Mouse (Mus musculus) hindbrain, embryonic 16.5 days (tissue): ENCODE results near the gene Olfml1. TPM values are rescaled to one million over a fixed set of nuclear protein-coding genes. Genes with fewer than 3 reads are reported as not detected.

Source experiments
- ATAC-seq: fragments of 200-750 bp; cut with Nextera tagmentation; 2 replicates; pipeline ENCODE4 v1.8.0; 2017; ENCODE audit warnings: moderate TSS enrichment, moderate library complexity
- H3K27ac ChIP-seq: fragments of 300-500 bp; sonication (generic); 2 replicates; pipeline ENCODE4 v1.5.1; 2014; ENCODE audit warnings: low read depth, mild to moderate bottlenecking, control low read depth, low read length, moderate library complexity
- H3K27me3 ChIP-seq: fragments of 300-500 bp; sonication (generic); replicated peaks from 2 replicates; pipeline ENCODE4 v1.6.1; 2014; ENCODE audit warnings: low read length; ENCODE audit not compliant: control insufficient read depth, insufficient read depth
- H3K36me3 ChIP-seq: fragments of 300-500 bp; sonication (generic); 2 replicates; pipeline ENCODE4 v1.6.1; 2014; ENCODE audit warnings: mild to moderate bottlenecking, low read length, moderate library complexity, mixed read lengths; ENCODE audit not compliant: control insufficient read depth, insufficient read depth
- H3K4me1 ChIP-seq: fragments of 300-500 bp; sonication (generic); 2 replicates; pipeline ENCODE4 v1.6.1; 2014; ENCODE audit warnings: low read depth, low read length; ENCODE audit not compliant: control insufficient read depth, insufficient read depth
- H3K4me2 ChIP-seq: fragments of 300-500 bp; sonication (generic); 2 replicates; pipeline ENCODE4 v1.6.1; 2014; ENCODE audit warnings: mild to moderate bottlenecking, low read length, control low read depth, moderate library complexity
- H3K4me3 ChIP-seq: fragments of 300-500 bp; sonication (generic); 2 replicates; pipeline ENCODE4 v1.5.1; 2014; ENCODE audit warnings: mild to moderate bottlenecking, low read length, control low read depth, moderate library complexity
- H3K9ac ChIP-seq: fragments of 300-500 bp; sonication (generic); 2 replicates; pipeline ENCODE4 v1.6.1; 2014; ENCODE audit warnings: low read depth, mild to moderate bottlenecking, control low read depth, low read length, moderate library complexity
- H3K9me3 ChIP-seq: fragments of 300-500 bp; sonication (generic); 2 replicates; pipeline ENCODE4 v1.6.1; 2014; ENCODE audit warnings: mild to moderate bottlenecking, low read length, moderate library complexity; ENCODE audit not compliant: control insufficient read depth
- WGBS: fragments of 180-500 bp; shearing (Covaris S2); extraction: QIAGEN DNeasy Blood & Tissue Kit; methylation state at CpG from one replicate; pipeline ENCODE4 v1.1.7; 2014; 5-methylcytosine and 5-hydroxymethylcytosine counted together
- polyA plus RNA-seq: library from polyadenylated mRNA; unstranded; fragments of >200 nt; fragmentation: Nextera tagmentation; extraction: Ambion mirVana; gene quantifications from 2 replicates; pipeline ENCODE4 v1.2.1, GENCODE M21; 2015

The Olfml1 gene
- polyA plus RNA-seq, 1 experiment from 2014 or later, result 4.8 TPM

GRCm38 (mm10) chr7:107574276-107574675 lies 7.0 kb downstream of the Olfml1 start:
- H3K4me1 ChIP-seq, result no peaks in the 10 kb centered on the region
- no peak overlapping the region for H3K4me3 ChIP-seq
- ATAC-seq, result no peak
- H3K27me3 ChIP-seq, result no peaks in the 10 kb centered on the region
- no peak overlapping the region for H3K27ac ChIP-seq
- no peaks in the 10 kb centered on the region for H3K36me3 ChIP-seq
- WGBS, result 77% methylated on average over 3 of the region's 3 CpGs
- no peak overlapping the region for H3K4me2 ChIP-seq
- no peaks in the 10 kb centered on the region for H3K9me3 ChIP-seq
- no peak overlapping the region for H3K9ac ChIP-seq

GRCm38 (mm10) chr7:107592641-107593040 lies 25.4 kb downstream of the Olfml1 start:
- peak; percentile 55 for ATAC-seq
- Histone ChIP-seq H3K27me3 (no peaks in the 10 kb centered on the region), H3K9ac (no peak overlapping the region), H3K36me3 (no peaks in the 10 kb centered on the region), H3K4me1 (peaks cover 11% of the 10 kb centered on the region), H3K9me3 (no peaks in the 10 kb centered on the region), H3K4me3 (no peak overlapping the region), H3K4me2 (no peak overlapping the region), H3K27ac (no peak overlapping the region)
- 27% methylated on average over 2 of the region's 2 CpGs for WGBS

- 30% methylated on average over 7 of the region's 7 CpGs for whole genome bisulfite sequencing
These were observed 26.7 kb downstream of the Olfml1 start for GRCm38 (mm10) chr7:107593904-107594303.

GRCm38 (mm10) chr7:107594325-107594856 lies 27.1 kb downstream of the Olfml1 start:
- H3K4me1 ChIP-seq, result peaks cover 11% of the 10 kb centered on the region
- H3K4me3 ChIP-seq, result peak overlapping the region; percentile 65
- H3K9me3 ChIP-seq, result no peaks in the 10 kb centered on the region
- H3K27ac ChIP-seq, result no peak overlapping the region
- H3K4me2 ChIP-seq, result peak overlapping the region; percentile 98
- under 1% methylated on average over 16 of the region's 16 CpGs for WGBS
- ATAC-seq, result peak; percentile 81
- H3K27me3 ChIP-seq, result no peaks in the 10 kb centered on the region
- no peaks in the 10 kb centered on the region for H3K36me3 ChIP-seq
- H3K9ac ChIP-seq, result peak overlapping the region; percentile 72

More at GRCm38 (mm10) chr7:107593904-107594303, 26.7 kb downstream of the Olfml1 start:
- Histone ChIP-seq H3K4me3 (peak overlapping the region; percentile 65), H3K27me3 (no peaks in the 10 kb centered on the region), H3K27ac (no peak overlapping the region), H3K4me1 (peaks cover 11% of the 10 kb centered on the region), H3K4me2 (peak overlapping the region; percentile 98), H3K36me3 (no peaks in the 10 kb centered on the region), H3K9me3 (no peaks in the 10 kb centered on the region), H3K9ac (peak overlapping the region; percentile 72; the same call in 1 of the 2 replicates)
- ATAC-seq, result no peak

GRCm38 (mm10) chr7:107594857-107595402 lies 27.7 kb downstream of the Olfml1 start, which contains the start of gene Ppfibp2:
Gene Ppfibp2 (plus strand): TSS chr7:107595207.
- H3K27me3 ChIP-seq, result no peaks in the 10 kb centered on the region
- no peaks in the 10 kb centered on the region for H3K36me3 ChIP-seq
- peak within 1 kb of the TSS; percentile 98 for H3K4me2 ChIP-seq
- ATAC-seq, result peak; percentile 94
- H3K4me1 ChIP-seq, result peaks cover 11% of the 10 kb centered on the region
- peak within 1 kb of the TSS; percentile 65 for H3K4me3 ChIP-seq
- peak within 1 kb of the TSS; percentile 72 for H3K9ac ChIP-seq
- WGBS, result under 1% methylated on average over 23 of the region's 24 CpGs
- H3K27ac ChIP-seq, result no peak within 1 kb of the TSS
- no peaks in the 10 kb centered on the region for H3K9me3 ChIP-seq

- peak overlapping the region; percentile 72 for H3K9ac ChIP-seq
- no peaks in the 10 kb centered on the region for H3K9me3 ChIP-seq
- H3K4me3 ChIP-seq, result peak overlapping the region; percentile 65
- no peaks in the 10 kb centered on the region for H3K27me3 ChIP-seq
- ATAC-seq, result no peak
- H3K4me2 ChIP-seq, result peak overlapping the region; percentile 98
- peaks cover 11% of the 10 kb centered on the region for H3K4me1 ChIP-seq
- WGBS, result 13% methylated on average over 13 of the region's 13 CpGs
- H3K36me3 ChIP-seq, result no peaks in the 10 kb centered on the region
- H3K27ac ChIP-seq, result no peak overlapping the region
These were observed 28.2 kb downstream of the Olfml1 start for GRCm38 (mm10) chr7:107595426-107595825.

GRCm38 (mm10) chr7:107596753-107597152 lies 29.5 kb downstream of the Olfml1 start:
- Histone ChIP-seq H3K36me3 (no peaks in the 10 kb centered on the region), H3K4me2 (no peak overlapping the region), H3K4me1 (peaks cover 11% of the 10 kb centered on the region), H3K27ac (no peak overlapping the region), H3K4me3 (no peak overlapping the region), H3K9ac (no peak overlapping the region), H3K9me3 (no peaks in the 10 kb centered on the region), H3K27me3 (no peaks in the 10 kb centered on the region)
- no peak for ATAC-seq

- peaks cover 11% of the 10 kb centered on the region for H3K4me1 ChIP-seq
- no peak overlapping the region for H3K27ac ChIP-seq
- no peaks in the 10 kb centered on the region for H3K27me3 ChIP-seq
- ATAC-seq, result no peak
- WGBS, result 95% methylated on average over 3 of the region's 3 CpGs
- H3K9ac ChIP-seq, result no peak overlapping the region
- no peaks in the 10 kb centered on the region for H3K9me3 ChIP-seq
- no peak overlapping the region for H3K4me2 ChIP-seq
- no peaks in the 10 kb centered on the region for H3K36me3 ChIP-seq
- no peak overlapping the region for H3K4me3 ChIP-seq
These were observed 30.7 kb downstream of the Olfml1 start for GRCm38 (mm10) chr7:107597956-107598355.

- no peak overlapping the region for H3K27ac ChIP-seq
- no peak overlapping the region for H3K4me2 ChIP-seq
- no peak for ATAC-seq
- H3K36me3 ChIP-seq, result no peaks in the 10 kb centered on the region
- 85% methylated on average over 5 of the region's 5 CpGs for WGBS
- no peaks in the 10 kb centered on the region for H3K27me3 ChIP-seq
- H3K9ac ChIP-seq, result no peak overlapping the region
- no peaks in the 10 kb centered on the region for H3K4me1 ChIP-seq
- H3K4me3 ChIP-seq, result no peak overlapping the region
- H3K9me3 ChIP-seq, result no peaks in the 10 kb centered on the region
These were observed 33.4 kb downstream of the Olfml1 start for GRCm38 (mm10) chr7:107600651-107601050.
